ENCODE assay signal across 34 mouse cellular contexts in genomic region chr14:54941024-54941978, GRCm38 (mm10). TPM values are rescaled to one million over a fixed set of nuclear protein-coding genes. Genes with fewer than 3 reads are reported as not detected.
DNase-seq lines count a peak whose midpoint lies in the region; ATAC-seq and TF ChIP-seq lines count a peak whose summit lies in the region.
"Had no signal": no experiment of that assay in that cellular context is flagged by ENCODE, and none has a peak within 500 bp of the region (broad histone marks: within the 10 kb centered on the region; RNA-seq: fewer than 3 reads in every experiment).

No protein-coding gene starts in this region.

- WGBS in heart, embryonic 11.5 days (ENCODE audit: insufficient replicate concordance): 57% methylated on average over 13 of the region's 13 CpGs
- 65% methylated on average over 13 of the region's 13 CpGs for WGBS in kidney, embryonic 15.5 days
- WGBS in heart, postnatal 0 days: 50% methylated on average over 13 of the region's 13 CpGs

- no peak for TF ChIP-seq EP300 in heart, postnatal 0 days (IDR thresholded peaks at IDR 0.05; ENCODE audit: low read depth)

- H3K4me1 ChIP-seq in heart, embryonic 11.5 days (ENCODE audit: control insufficient read depth, insufficient read depth, low read length): peaks cover 2% of the 10 kb centered on the region; the same call in 1 of the 2 replicates
- peaks cover 30% of the 10 kb centered on the region for H3K4me1 ChIP-seq in kidney, embryonic 15.5 days
- no peaks in the 10 kb centered on the region for H3K4me1 ChIP-seq in heart, postnatal 0 days (ENCODE audit: control insufficient read depth, insufficient read depth)
- H3K4me1 ChIP-seq: liver, embryonic 15.5 days had no signal

- H3K36me3 ChIP-seq in heart, embryonic 11.5 days (ENCODE audit: control insufficient read depth, insufficient read depth, low read length): 0 out of 2 replicates have a peak, but pooled peaks cover 5% of the 10 kb centered on the region
- no peaks in the 10 kb centered on the region for H3K36me3 ChIP-seq in kidney, embryonic 15.5 days
- peaks cover 60% of the 10 kb centered on the region for H3K36me3 ChIP-seq in heart, postnatal 0 days (replicated peaks; ENCODE audit: control insufficient read depth, insufficient read depth, low read length)
- H3K36me3 ChIP-seq: G1E; limb, embryonic 12.5 days; liver, embryonic 15.5 days had no signal

- no peak overlapping the region; the same call in 1 of the 2 replicates for H3K27ac ChIP-seq in heart, embryonic 11.5 days (ENCODE audit: low read depth, low read length)
- H3K27ac ChIP-seq in kidney, embryonic 15.5 days: no peak overlapping the region
- H3K27ac ChIP-seq in heart, postnatal 0 days (ENCODE audit: low read depth): peak overlapping the region; percentile 72
- H3K27ac ChIP-seq: limb, embryonic 12.5 days; liver, embryonic 15.5 days had no signal

- no peak overlapping the region for H3K9ac ChIP-seq in heart, embryonic 11.5 days (ENCODE audit: low read depth, low read length)
- no peak overlapping the region for H3K9ac ChIP-seq in kidney, embryonic 15.5 days
- no peak overlapping the region for H3K9ac ChIP-seq in heart, postnatal 0 days (replicated peaks; ENCODE audit: low read depth, low read length)
- H3K9ac ChIP-seq: limb, embryonic 12.5 days; liver, embryonic 15.5 days; lung, embryonic 14.5 days had no signal

- H3K27me3 ChIP-seq in heart, embryonic 11.5 days (ENCODE audit: control insufficient read depth, insufficient read depth, low read length): no peaks in the 10 kb centered on the region
- H3K27me3 ChIP-seq in kidney, embryonic 15.5 days: no peaks in the 10 kb centered on the region
- H3K27me3 ChIP-seq in heart, postnatal 0 days (ENCODE audit: control insufficient read depth, insufficient read depth, low read length): no peaks in the 10 kb centered on the region
- H3K27me3 ChIP-seq: limb, embryonic 12.5 days had no signal

- no peak overlapping the region for H3K4me3 ChIP-seq in heart, embryonic 11.5 days (ENCODE audit: low read depth, low read length)
- no peak overlapping the region for H3K4me3 ChIP-seq in kidney, embryonic 15.5 days (replicated peaks)
- no peak overlapping the region for H3K4me3 ChIP-seq in heart, postnatal 0 days (ENCODE audit: low read depth, low read length)
- H3K4me3 ChIP-seq: limb, embryonic 12.5 days; liver, embryonic 15.5 days had no signal

- H3K4me2 ChIP-seq in heart, embryonic 11.5 days: no peak overlapping the region
- no peak overlapping the region for H3K4me2 ChIP-seq in kidney, embryonic 15.5 days
- H3K4me2 ChIP-seq in heart, postnatal 0 days (ENCODE audit: low read depth, low read length): no peak overlapping the region
- H3K4me2 ChIP-seq: limb, embryonic 12.5 days; liver, embryonic 15.5 days; lung, embryonic 14.5 days had no signal

- no peak for ATAC-seq in heart, embryonic 11.5 days (replicated peaks; ENCODE audit: insufficient number of reproducible peaks, low FRiP score, low TSS enrichment)
- ATAC-seq in kidney, embryonic 15.5 days (replicated peaks; ENCODE audit: low FRiP score): no peak
- no peak for ATAC-seq in heart, postnatal 0 days (ENCODE audit: insufficient read depth, low read depth)
- ATAC-seq: forebrain, embryonic 14.5 days; hindbrain, embryonic 16.5 days; midbrain, embryonic 16.5 days had no signal

- DNase-seq in heart, adult 11 months: peak; percentile 93
- peak; percentile 48 for DNase-seq in kidney, adult 11 months
- DNase-seq in heart, postnatal 0 days (ENCODE audit: low spot score): peak; percentile 17
- DNase-seq in kidney, adult 9 months: peak; percentile 66
- no peak for DNase-seq in urinary bladder, postnatal 25 days (ENCODE audit: low spot score)
- no peak for DNase-seq in ovary, postnatal 36 days (ENCODE audit: low spot score)
- DNase-seq: adrenal gland, adult 8-10 months; cerebellum, adult 2 months; cerebellum, postnatal 14 days; gastrocnemius, postnatal 25 days; layer of hippocampus, postnatal 36 days; lung, embryonic 14.5 days; lung, postnatal 14 days; right cerebral cortex, adult 18-20 months; spleen, adult 18-20 months; thymus, postnatal 14 days had no signal

- no peaks in the 10 kb centered on the region for H3K9me3 ChIP-seq in heart, embryonic 11.5 days (replicated peaks; ENCODE audit: control insufficient read depth, low read length)
- H3K9me3 ChIP-seq in kidney, embryonic 15.5 days (replicated peaks): no peaks in the 10 kb centered on the region
- H3K9me3 ChIP-seq in heart, postnatal 0 days (replicated peaks; ENCODE audit: control insufficient read depth, low read length): no peaks in the 10 kb centered on the region
- H3K9me3 ChIP-seq: G1E; limb, embryonic 12.5 days; liver, embryonic 15.5 days had no signal

- TF ChIP-seq CTCF in heart, postnatal 0 days (IDR thresholded peaks at IDR 0.05; ENCODE audit: low read depth): no peak

RNA-seq across cellular contexts. Expression of gene Cmtm5, which starts 5.2 kb away (rescaled TPM):
- 0.49 and 0.90 TPM in 2 replicates for polyA plus RNA-seq in heart, embryonic 11.5 days (2014; fragmentation: Nextera tagmentation; extraction: Ambion mirVana)
- 0.96 and 2.0 TPM in 2 replicates for polyA plus RNA-seq in kidney, embryonic 15.5 days (2015; fragmentation: Nextera tagmentation; extraction: Ambion mirVana)
- total RNA-seq in heart, postnatal 0 days (2014; rRNA removed; ENCODE audit: low replicate concordance): 3.1 and 8.1 TPM in 2 replicates
- polyA plus RNA-seq in heart, postnatal 0 days (2015; fragmentation: Nextera tagmentation; extraction: Ambion mirVana): 0.34 and 0.85 TPM in 2 replicates
- total RNA-seq: G1E; liver, adult 2 months; neutrophil, adult 5-6 weeks had no signal
- polyA plus RNA-seq: G1E; liver, adult 2 months had no signal

RNA-seq across cellular contexts. Expression of gene Il25, which starts 8.8 kb away (rescaled TPM):
- not detected in 2 replicates for polyA plus RNA-seq in heart, embryonic 11.5 days (2014; fragmentation: Nextera tagmentation; extraction: Ambion mirVana)
- polyA plus RNA-seq in kidney, embryonic 15.5 days (2015; fragmentation: Nextera tagmentation; extraction: Ambion mirVana): not detected in 2 replicates
- not detected in 2 replicates for total RNA-seq in heart, postnatal 0 days (2014; rRNA removed; ENCODE audit: low replicate concordance)
- 0.11 TPM in 1 of 2 replicates, not detected in the other for polyA plus RNA-seq in heart, postnatal 0 days (2015; fragmentation: Nextera tagmentation; extraction: Ambion mirVana)
- total RNA-seq: adrenal gland, adult 8-10 months; adrenal gland, postnatal 4 days; G1E; gastrocnemius, adult 18-20 months; gastrocnemius, postnatal 25 days; layer of hippocampus, postnatal 36 days; left cerebral cortex, postnatal 25 days; liver, adult 2 months; neutrophil, adult 5-6 weeks had no signal
- polyA plus RNA-seq: embryonic facial prominence, embryonic 11.5 days; G1E; heart, embryonic 14.5 days; hindbrain, embryonic 11.5 days; limb, embryonic 12.5 days; liver, adult 2 months; liver, embryonic 15.5 days; lung, embryonic 14.5 days; neural tube, embryonic 11.5 days; stomach, embryonic 16.5 days had no signal

RNA-seq across cellular contexts. Expression of gene Efs, which starts 15.4 kb away (rescaled TPM):
- 11.0 and 12.7 TPM in 2 replicates for polyA plus RNA-seq in heart, embryonic 11.5 days (2014; fragmentation: Nextera tagmentation; extraction: Ambion mirVana)
- polyA plus RNA-seq in kidney, embryonic 15.5 days (2015; fragmentation: Nextera tagmentation; extraction: Ambion mirVana): 29.1 and 32.1 TPM in 2 replicates
- 12.5 and 22.2 TPM in 2 replicates for total RNA-seq in heart, postnatal 0 days (2014; rRNA removed; ENCODE audit: low replicate concordance)
- 3.9 and 4.1 TPM in 2 replicates for polyA plus RNA-seq in heart, postnatal 0 days (2015; fragmentation: Nextera tagmentation; extraction: Ambion mirVana)
- total RNA-seq: G1E; neutrophil, adult 5-6 weeks had no signal
- polyA plus RNA-seq: G1E had no signal

RNA-seq across cellular contexts. Expression of gene Myh6, which starts 25.4 kb away (rescaled TPM):
- 2,306 and 2,903 TPM in 2 replicates for polyA plus RNA-seq in heart, embryonic 11.5 days (2014; fragmentation: Nextera tagmentation; extraction: Ambion mirVana)
- 1.6 TPM in 2 replicates for polyA plus RNA-seq in kidney, embryonic 15.5 days (2015; fragmentation: Nextera tagmentation; extraction: Ambion mirVana)
- 3,860 and 3,976 TPM in 2 replicates for total RNA-seq in heart, postnatal 0 days (2014; rRNA removed; ENCODE audit: low replicate concordance)
- 8,242 and 9,737 TPM in 2 replicates for polyA plus RNA-seq in heart, postnatal 0 days (2015; fragmentation: Nextera tagmentation; extraction: Ambion mirVana)
- total RNA-seq: adrenal gland, adult 8-10 months; liver, adult 2 months; neutrophil, adult 5-6 weeks had no signal

RNA-seq across cellular contexts. Expression of gene Slc22a17, which starts 28.4 kb away (rescaled TPM):
- 26.0 and 28.7 TPM in 2 replicates for polyA plus RNA-seq in heart, embryonic 11.5 days (2014; fragmentation: Nextera tagmentation; extraction: Ambion mirVana)
- 47.6 and 53.8 TPM in 2 replicates for polyA plus RNA-seq in kidney, embryonic 15.5 days (2015; fragmentation: Nextera tagmentation; extraction: Ambion mirVana)
- 46.6 and 46.8 TPM in 2 replicates for total RNA-seq in heart, postnatal 0 days (2014; rRNA removed; ENCODE audit: low replicate concordance)
- 22.3 and 22.7 TPM in 2 replicates for polyA plus RNA-seq in heart, postnatal 0 days (2015; fragmentation: Nextera tagmentation; extraction: Ambion mirVana)

Comparison
In these comparisons a context has a peak if more than half of its experiments do, and no peak if none do; other contexts are left out.
1. DNase-seq: peak in heart, adult 11 months (single experiment), kidney, adult 11 months (single experiment), heart, postnatal 0 days (single experiment) and kidney, adult 9 months (single experiment); none in urinary bladder, postnatal 25 days (single experiment) and ovary, postnatal 36 days (single experiment).